Mouse (Mus musculus) G1E (cell line): ENCODE results near the gene Psma5. TPM values are rescaled to one million over a fixed set of nuclear protein-coding genes. Genes with fewer than 3 reads are reported as not detected.

ENCODE experiments used
- ATAC-seq: 2 replicates; pipeline ENCODE4 v1.8.0; 2016; ENCODE audit warnings: mild to moderate bottlenecking; ENCODE audit not compliant: insufficient number of reproducible peaks, poor library complexity, low FRiP score, severe bottlenecking; ENCODE audit errors: extremely low read depth
- DNase-seq: peaks from one replicate; pipeline ENCODE4 v3.0.0; 2012; ENCODE audit warnings: low spot score
- H3K27me3 ChIP-seq: 2 replicates; pipeline ENCODE4 v1.6.1; 2012; ENCODE audit warnings: mild to moderate bottlenecking, low read length, inconsistent platforms; ENCODE audit not compliant: insufficient read depth
- H3K36me3 ChIP-seq: replicated peaks from 2 replicates; pipeline ENCODE3; 2012; ENCODE audit warnings: mild to moderate bottlenecking, inconsistent platforms
- H3K4me1 ChIP-seq: 2 replicates; pipeline ENCODE4 v1.6.1; 2012; ENCODE audit warnings: low read depth, low read length, inconsistent platforms, mixed read lengths; ENCODE audit not compliant: insufficient read depth
- H3K4me3 ChIP-seq: 2 replicates; pipeline ENCODE4 v1.5.1; 2012; ENCODE audit warnings: low read depth, mild to moderate bottlenecking, inconsistent platforms, low read length, moderate library complexity, mixed read lengths
- H3K9me3 ChIP-seq: replicated peaks from 2 replicates; pipeline ENCODE4 v1.6.1; 2012; ENCODE audit warnings: inconsistent platforms
- CTCF ChIP-seq: IDR thresholded peaks from 2 replicates; pipeline ENCODE4 v1.5.1; 2012; ENCODE audit warnings: low read depth, low read length, inconsistent platforms, mixed read lengths
- GATA1 ChIP-seq: IDR thresholded peaks from 2 replicates; pipeline ENCODE4 v1.6.1; 2012; ENCODE audit warnings: borderline replicate concordance, low read length, inconsistent platforms, mixed read lengths
- GATA2 ChIP-seq: IDR thresholded peaks from 2 replicates; pipeline ENCODE4 v1.6.1; 2012; ENCODE audit warnings: low read depth, low read length, inconsistent platforms, borderline replicate concordance
- POLR2AphosphoS5 ChIP-seq: IDR thresholded peaks from 2 replicates; pipeline ENCODE4 v1.6.1; 2012; ENCODE audit warnings: low read depth, low read length, inconsistent platforms; ENCODE audit not compliant: insufficient replicate concordance
- TAL1 ChIP-seq: conservative IDR thresholded peaks from 2 replicates; pipeline ENCODE4 v1.6.1; 2012; ENCODE audit warnings: low read depth, low read length, inconsistent platforms, mixed read lengths
- polyA plus RNA-seq: library from polyadenylated mRNA; stranded (reverse); fragments of >175 nt; gene quantifications from 2 replicates; pipeline ENCODE4 v1.2.3, GENCODE M21; 2012
- total RNA-seq, 2 experiments: library from RNA; stranded (forward) in 1 of 2; stranded (reverse) in 1 of 2; fragments of 200-1000 nt in 1 of 2; fragments of >200 nt in 1 of 2; fragmentation: Nextera tagmentation in 1 of 2; gene quantifications; 2 replicates each; pipeline ENCODE4 v1.2.3; 2014 to 2017

The Psma5 gene
- total and polyA plus RNA-seq, 3 experiments, result 4.9 to 331 (median 57.5) TPM

GRCm38 (mm10) chr3:108313138-108313537 is 56.4 kb downstream of the Psma5 start:
- H3K36me3 ChIP-seq, result no peaks in the 10 kb centered on the region
- H3K9me3 ChIP-seq, result no peaks in the 10 kb centered on the region
- no peaks in the 10 kb centered on the region for H3K27me3 ChIP-seq
- no peaks in the 10 kb centered on the region for H3K4me1 ChIP-seq
- H3K4me3 ChIP-seq, result no peak overlapping the region
- ATAC-seq, result no peak
- no peak for DNase-seq
- no peak for TF ChIP-seq TAL1
- no peak for TF ChIP-seq GATA2
- no peak for TF ChIP-seq POLR2AphosphoS5
- no peak for TF ChIP-seq GATA1
- no peak for TF ChIP-seq CTCF

GRCm38 (mm10) chr3:108314038-108314675 is 57.4 kb downstream of the Psma5 start:
- TF ChIP-seq GATA2, result no peak
- TF ChIP-seq POLR2AphosphoS5, result no peak
- no peaks in the 10 kb centered on the region for H3K36me3 ChIP-seq
- H3K9me3 ChIP-seq, result no peaks in the 10 kb centered on the region
- DNase-seq (no peak), ATAC-seq (no peak)
- no peaks in the 10 kb centered on the region for H3K27me3 ChIP-seq
- H3K4me1 ChIP-seq, result no peaks in the 10 kb centered on the region
- H3K4me3 ChIP-seq, result no peak overlapping the region

- Histone ChIP-seq H3K36me3 (no peaks in the 10 kb centered on the region), H3K9me3 (no peaks in the 10 kb centered on the region), H3K4me3 (no peak overlapping the region), H3K4me1 (no peaks in the 10 kb centered on the region), H3K27me3 (no peaks in the 10 kb centered on the region)
- TF ChIP-seq POLR2AphosphoS5 (no peak), GATA1 (no peak), GATA2 (no peak), TAL1 (no peak), CTCF (no peak)
- no peak for ATAC-seq
- no peak for DNase-seq
These were observed 61.8 kb downstream of the Psma5 start for GRCm38 (mm10) chr3:108318517-108318916.

- no peaks in the 10 kb centered on the region for H3K4me1 ChIP-seq
- TF ChIP-seq TAL1, result no peak
- TF ChIP-seq POLR2AphosphoS5, result no peak
- TF ChIP-seq CTCF, result no peak
- no peak for TF ChIP-seq GATA1
- no peak for TF ChIP-seq GATA2
- no peaks in the 10 kb centered on the region for H3K36me3 ChIP-seq
- ATAC-seq (no peak), DNase-seq (no peak)
- H3K4me3 ChIP-seq, result no peak overlapping the region
- H3K27me3 ChIP-seq, result no peaks in the 10 kb centered on the region; the same call in 1 of the 2 replicates
- no peaks in the 10 kb centered on the region for H3K9me3 ChIP-seq
These were observed 64.9 kb downstream of the Psma5 start for GRCm38 (mm10) chr3:108321671-108322070.

- TF ChIP-seq GATA1 (no peak), GATA2 (no peak), POLR2AphosphoS5 (no peak), CTCF (no peak), TAL1 (no peak)
- DNase-seq (no peak), ATAC-seq (no peak)
- Histone ChIP-seq H3K4me3 (no peak overlapping the region), H3K4me1 (no peaks in the 10 kb centered on the region), H3K27me3 (no peaks in the 10 kb centered on the region; the same call in 1 of the 2 replicates), H3K36me3 (no peaks in the 10 kb centered on the region), H3K9me3 (no peaks in the 10 kb centered on the region)
These were observed 65.4 kb downstream of the Psma5 start for GRCm38 (mm10) chr3:108322136-108322535.

- Histone ChIP-seq H3K9me3 (no peaks in the 10 kb centered on the region), H3K4me1 (no peaks in the 10 kb centered on the region), H3K27me3 (no peaks in the 10 kb centered on the region; the same call in 1 of the 2 replicates), H3K36me3 (no peaks in the 10 kb centered on the region), H3K4me3 (no peak overlapping the region)
- TF ChIP-seq POLR2AphosphoS5, result no peak
- TF ChIP-seq GATA2, result no peak
- TF ChIP-seq CTCF, result no peak
- TF ChIP-seq GATA1, result no peak
- TF ChIP-seq TAL1, result no peak
- DNase-seq (no peak), ATAC-seq (no peak)
These were observed 66.2 kb downstream of the Psma5 start for GRCm38 (mm10) chr3:108322962-108323361.
